Mouse (Mus musculus): ENCODE results near the gene Cnnm3. TPM values are rescaled to one million over a fixed set of nuclear protein-coding genes. Genes with fewer than 3 reads are reported as not detected.

The Cnnm3 gene
- polyA plus RNA-seq, 1 experiment, result 33.6 TPM

- no peak for TF ChIP-seq POLR2A (IDR thresholded peaks at IDR 0.05; ENCODE audit: borderline replicate concordance, extremely low read depth, insufficient read depth, insufficient read length, poor library complexity, severe bottlenecking)
- no peak for TF ChIP-seq CTCF (IDR thresholded peaks at IDR 0.05; ENCODE audit: borderline replicate concordance, extremely low read depth, insufficient read depth, insufficient read length)
- no peak for DNase-seq (ENCODE audit: low read depth)
Observed at GRCm38 (mm10) chr1:36571627-36572026, 60.0 kb downstream of the Cnnm3 start.

DNA sequence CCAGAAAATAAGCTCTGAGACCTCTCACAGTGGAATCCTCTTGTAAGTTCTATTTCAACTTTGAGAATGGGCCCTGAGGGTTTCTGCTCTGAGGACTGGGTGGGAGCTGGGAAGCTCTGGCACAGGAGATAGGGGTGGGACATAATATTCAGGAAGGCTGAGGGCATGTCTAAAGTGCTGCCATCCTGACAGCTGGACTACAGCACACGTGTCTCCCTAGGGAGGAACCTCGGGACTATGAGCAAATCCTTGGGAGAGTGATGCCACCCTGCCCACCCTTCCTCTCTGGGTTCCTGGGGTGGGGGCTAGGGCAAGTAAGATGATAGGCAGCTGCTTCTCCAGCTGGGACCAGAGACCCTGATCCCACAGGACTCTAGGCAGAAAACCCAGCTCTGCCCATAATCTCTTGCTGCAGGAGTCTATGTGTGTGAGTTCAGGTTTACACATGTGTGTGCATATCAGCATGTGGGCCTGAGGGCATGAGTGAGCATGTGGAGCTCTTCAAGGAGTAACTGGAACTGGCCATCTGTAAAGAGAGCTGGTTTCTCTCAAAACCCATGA lies 60.6 kb downstream of the Cnnm3 start:
- no peak for DNase-seq (ENCODE audit: low read depth)

DNA sequence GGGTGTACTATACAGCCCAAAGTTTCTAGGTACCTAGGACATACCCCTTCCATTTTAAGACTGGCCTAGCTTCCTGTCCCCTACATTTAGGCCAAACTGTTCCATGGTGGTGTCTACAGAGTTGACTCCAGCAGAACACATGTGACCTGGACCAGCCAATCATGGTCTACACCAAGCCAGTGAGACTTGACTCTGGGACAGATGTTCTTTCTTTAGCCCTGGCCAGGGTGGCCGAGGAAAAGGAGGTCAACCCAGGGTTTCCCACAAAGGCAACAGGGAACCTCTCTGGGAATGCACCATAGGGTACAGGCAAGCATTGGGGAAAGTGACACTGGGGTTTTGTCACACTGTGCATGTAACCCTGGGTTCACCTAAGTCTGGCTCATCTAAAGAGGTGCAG lies 61.0 kb downstream of the Cnnm3 start:
- no peak for DNase-seq (ENCODE audit: low read depth)
- TF ChIP-seq POLR2A (IDR thresholded peaks at IDR 0.05; ENCODE audit: borderline replicate concordance, extremely low read depth, insufficient read depth, insufficient read length, poor library complexity, severe bottlenecking) (no peak), CTCF (IDR thresholded peaks at IDR 0.05; ENCODE audit: borderline replicate concordance, extremely low read depth, insufficient read depth, insufficient read length) (no peak)

More for the DNA sequence above, 60.6 kb downstream of the Cnnm3 start:
- no peak for TF ChIP-seq CTCF (IDR thresholded peaks at IDR 0.05; ENCODE audit: borderline replicate concordance, extremely low read depth, insufficient read depth, insufficient read length)
- TF ChIP-seq POLR2A (IDR thresholded peaks at IDR 0.05; ENCODE audit: borderline replicate concordance, extremely low read depth, insufficient read depth, insufficient read length, poor library complexity, severe bottlenecking), result no peak

GRCm38 (mm10) chr1:36573524-36573923 lies 61.9 kb downstream of the Cnnm3 start:
- no peak for TF ChIP-seq CTCF (IDR thresholded peaks at IDR 0.05; ENCODE audit: borderline replicate concordance, extremely low read depth, insufficient read depth, insufficient read length)
- no peak for TF ChIP-seq POLR2A (IDR thresholded peaks at IDR 0.05; ENCODE audit: borderline replicate concordance, extremely low read depth, insufficient read depth, insufficient read length, poor library complexity, severe bottlenecking)
- DNase-seq (ENCODE audit: low read depth), result no peak

DNA sequence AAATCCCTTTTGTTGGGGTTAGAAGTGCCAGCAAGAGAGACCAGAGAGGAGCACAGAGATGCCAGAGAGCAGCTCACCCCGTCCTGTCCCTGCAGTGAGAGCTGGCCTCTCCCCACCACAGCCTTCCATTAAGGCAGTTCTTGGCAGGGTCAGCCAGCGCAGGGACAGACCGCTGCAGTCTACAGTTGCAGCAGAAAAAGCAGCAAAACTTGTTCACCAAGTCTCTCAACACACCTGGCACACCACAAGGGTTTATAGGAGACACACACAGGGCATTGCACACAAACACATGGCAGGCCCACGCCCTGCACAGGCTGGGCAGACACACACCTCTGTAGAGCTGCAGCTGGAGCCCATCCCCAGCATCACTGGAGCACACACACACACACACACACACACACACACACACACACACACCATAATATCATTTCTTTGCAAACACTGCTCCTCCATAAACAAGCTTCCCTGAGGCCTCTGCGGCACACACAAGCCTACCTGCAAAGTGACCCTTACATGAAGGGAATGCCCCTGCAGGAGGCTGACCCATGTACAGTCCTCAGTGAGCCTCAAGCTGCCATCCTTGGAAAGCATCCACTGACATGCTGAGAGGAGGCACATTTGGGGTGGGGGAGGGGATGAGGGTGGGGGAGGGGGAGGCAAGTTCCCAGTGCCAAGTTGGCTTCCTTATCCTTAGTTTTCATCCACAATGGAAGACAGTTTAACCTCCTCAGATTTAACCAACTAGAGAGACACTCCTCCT lies 62.7 kb downstream of the Cnnm3 start:
- DNase-seq (ENCODE audit: low read depth), result no peak
- TF ChIP-seq CTCF (IDR thresholded peaks at IDR 0.05; ENCODE audit: borderline replicate concordance, extremely low read depth, insufficient read depth, insufficient read length), result no peak
- TF ChIP-seq POLR2A (IDR thresholded peaks at IDR 0.05; ENCODE audit: borderline replicate concordance, extremely low read depth, insufficient read depth, insufficient read length, poor library complexity, severe bottlenecking), result no peak

DNA sequence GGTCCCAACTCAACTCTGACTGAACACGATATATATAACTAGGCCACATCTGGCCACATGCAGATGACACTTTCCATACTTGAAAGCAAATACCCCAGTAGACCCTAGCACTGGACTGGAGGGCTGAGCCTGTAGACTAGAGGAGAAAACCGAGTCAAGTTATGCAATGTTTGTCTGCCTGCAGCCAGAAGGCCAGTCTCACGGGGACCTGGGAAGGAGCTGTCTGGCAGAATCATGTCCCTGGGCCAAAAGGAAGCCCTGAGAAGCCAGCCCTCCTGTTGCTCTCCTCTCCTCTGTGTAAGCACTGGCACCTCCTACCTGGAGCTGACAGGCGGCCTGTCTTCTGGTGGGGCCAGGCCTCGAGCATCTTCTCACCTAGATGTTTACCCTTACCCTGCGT lies 63.7 kb downstream of the Cnnm3 start:
- TF ChIP-seq POLR2A (IDR thresholded peaks at IDR 0.05; ENCODE audit: borderline replicate concordance, extremely low read depth, insufficient read depth, insufficient read length, poor library complexity, severe bottlenecking) (no peak), CTCF (IDR thresholded peaks at IDR 0.05; ENCODE audit: borderline replicate concordance, extremely low read depth, insufficient read depth, insufficient read length) (no peak)
- DNase-seq (ENCODE audit: low read depth), result no peak

DNA sequence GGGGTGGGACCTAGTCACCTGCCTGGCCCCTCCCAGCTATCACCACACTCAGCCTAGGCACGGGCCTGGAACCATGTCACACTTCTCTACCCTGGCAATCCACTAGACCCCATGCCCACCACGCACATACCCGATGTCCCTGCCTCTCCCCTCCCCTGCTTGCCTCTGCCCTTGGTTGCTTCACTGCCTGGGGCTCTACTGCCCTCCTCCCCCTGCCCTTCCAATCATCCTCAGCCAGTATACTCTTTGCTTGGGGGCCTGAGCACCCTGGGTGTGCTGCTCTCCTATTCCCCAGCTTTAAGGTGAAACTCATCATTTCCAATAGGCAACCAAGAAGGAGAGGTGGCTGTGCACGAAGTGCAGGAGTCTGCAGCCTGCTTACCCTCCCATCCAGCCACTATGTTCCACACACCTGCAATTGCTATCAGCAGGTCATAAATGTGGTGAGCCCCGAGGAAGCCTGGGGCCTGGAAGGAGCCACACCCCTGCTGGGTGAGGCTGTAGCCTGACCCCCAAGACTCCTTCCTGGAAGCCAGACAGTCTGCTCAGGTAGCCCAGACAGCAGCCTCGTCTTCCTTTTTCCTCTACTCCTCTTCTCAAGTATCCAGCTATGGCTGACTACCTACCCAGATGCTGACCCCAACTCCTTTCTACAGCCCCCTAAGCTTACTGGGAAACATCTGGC lies 65.5 kb downstream of the Cnnm3 start:
- no peak for DNase-seq (ENCODE audit: low read depth)
- TF ChIP-seq CTCF (IDR thresholded peaks at IDR 0.05; ENCODE audit: borderline replicate concordance, extremely low read depth, insufficient read depth, insufficient read length) (no peak), POLR2A (IDR thresholded peaks at IDR 0.05; ENCODE audit: borderline replicate concordance, extremely low read depth, insufficient read depth, insufficient read length, poor library complexity, severe bottlenecking) (no peak)

Other genes with a start within 250 kb of the Cnnm3 start
- 0.87 and 1.3 TPM in 2 replicates for gene Neurl3, start 237.2 kb upstream of the Cnnm3 start, polyA plus RNA-seq (2012; rRNA removed)
- gene Arid5a, start 204.1 kb upstream of the Cnnm3 start, polyA plus RNA-seq (2012; rRNA removed), result 1.8 and 2.8 TPM in 2 replicates
- gene Kansl3, start 142.7 kb upstream of the Cnnm3 start, polyA plus RNA-seq (2012; rRNA removed), result 65.6 and 73.9 TPM in 2 replicates
- 0.03 and 0.07 TPM in 2 replicates for gene Fer1l5, start 139.6 kb upstream of the Cnnm3 start, polyA plus RNA-seq (2012; rRNA removed)
- 46.8 and 52.8 TPM in 2 replicates for gene Lman2l, start 66.6 kb upstream of the Cnnm3 start, polyA plus RNA-seq (2012; rRNA removed)
- gene Cnnm4, start 40.2 kb upstream of the Cnnm3 start, polyA plus RNA-seq (2012; rRNA removed), result 4.5 and 5.4 TPM in 2 replicates
- 18.1 and 19.8 TPM in 2 replicates for gene Ankrd23, start 25.0 kb downstream of the Cnnm3 start, polyA plus RNA-seq (2012; rRNA removed)
- 0.07 and 0.08 TPM in 2 replicates for gene Gm42417, start 27.6 kb downstream of the Cnnm3 start, polyA plus RNA-seq (2012; rRNA removed)
- 20.7 and 24.1 TPM in 2 replicates for gene Ankrd39, start 35.6 kb downstream of the Cnnm3 start, polyA plus RNA-seq (2012; rRNA removed)
- 64.2 and 66.1 TPM in 2 replicates for gene Sema4c, start 46.5 kb downstream of the Cnnm3 start, polyA plus RNA-seq (2012; rRNA removed)
- 0.22 and 0.32 TPM in 2 replicates for gene Fam178b, start 171.3 kb downstream of the Cnnm3 start, polyA plus RNA-seq (2012; rRNA removed)
- 318 and 374 TPM in 2 replicates for gene Cox5b, start 179.6 kb downstream of the Cnnm3 start, polyA plus RNA-seq (2012; rRNA removed)
- 0.11 and 0.12 TPM in 2 replicates for gene 4933424G06Rik, start 198.3 kb downstream of the Cnnm3 start, polyA plus RNA-seq (2012; rRNA removed)
- gene Actr1b, start 202.6 kb downstream of the Cnnm3 start, polyA plus RNA-seq (2012; rRNA removed), result 208 and 288 TPM in 2 replicates
- 1.5 and 1.8 TPM in 2 replicates for gene Zap70, start 249.9 kb downstream of the Cnnm3 start, polyA plus RNA-seq (2012; rRNA removed)

Data from brain, embryonic 14.5 days (tissue).